Mouse (Mus musculus) testis, adult 2 months (tissue): ENCODE data around the gene Angel2. TPM values are rescaled to one million over a fixed set of nuclear protein-coding genes. Genes with fewer than 3 reads are reported as not detected.

Source experiments
- H3K27ac ChIP-seq: fragments of 200-500 bp; 2 replicates; pipeline ENCODE4 v1.5.1; 2012; ENCODE audit warnings: low read depth, low read length; ENCODE audit not compliant: control insufficient read depth, insufficient read depth
- H3K27me3 ChIP-seq: fragments of 200-500 bp; 2 replicates; pipeline ENCODE4 v1.6.1; 2012; ENCODE audit warnings: mild to moderate bottlenecking, low read length, moderate library complexity; ENCODE audit not compliant: control insufficient read depth, insufficient read depth
- H3K36me3 ChIP-seq: fragments of 200-500 bp; 2 replicates; pipeline ENCODE4 v1.6.1; 2012; ENCODE audit warnings: mild to moderate bottlenecking, low read length; ENCODE audit not compliant: control insufficient read depth, insufficient read depth
- H3K4me1 ChIP-seq: fragments of 200-500 bp; 2 replicates; pipeline ENCODE4 v1.6.1; 2012; ENCODE audit warnings: low read length; ENCODE audit not compliant: control insufficient read depth, insufficient read depth
- H3K4me3 ChIP-seq: fragments of 200-500 bp; 2 replicates; pipeline ENCODE4 v1.5.1; 2012; ENCODE audit warnings: low read depth, mild to moderate bottlenecking, low read length, moderate library complexity, mixed read lengths; ENCODE audit not compliant: control insufficient read depth
- CTCF ChIP-seq: fragments of 200-500 bp; IDR thresholded peaks from 2 replicates; pipeline ENCODE4 v1.5.1; 2012; ENCODE audit warnings: low read depth, mild to moderate bottlenecking, inconsistent platforms, low read length, moderate library complexity; ENCODE audit not compliant: control insufficient read depth, insufficient read depth, insufficient replicate concordance
- POLR2A ChIP-seq: fragments of 200-500 bp; IDR thresholded peaks from 2 replicates; pipeline ENCODE4 v1.6.1; 2012; ENCODE audit warnings: low read depth, mild to moderate bottlenecking, inconsistent platforms, low read length, moderate library complexity; ENCODE audit not compliant: control insufficient read depth
- polyA plus RNA-seq: library from polyadenylated mRNA; depleted of rRNA; stranded (reverse); fragments of >200 nt; gene quantifications from 2 replicates; pipeline ENCODE4 v1.2.3, GENCODE M21; 2012

Angel2 gene
- polyA plus RNA-seq, 1 experiment, result 18.6 TPM

DNA sequence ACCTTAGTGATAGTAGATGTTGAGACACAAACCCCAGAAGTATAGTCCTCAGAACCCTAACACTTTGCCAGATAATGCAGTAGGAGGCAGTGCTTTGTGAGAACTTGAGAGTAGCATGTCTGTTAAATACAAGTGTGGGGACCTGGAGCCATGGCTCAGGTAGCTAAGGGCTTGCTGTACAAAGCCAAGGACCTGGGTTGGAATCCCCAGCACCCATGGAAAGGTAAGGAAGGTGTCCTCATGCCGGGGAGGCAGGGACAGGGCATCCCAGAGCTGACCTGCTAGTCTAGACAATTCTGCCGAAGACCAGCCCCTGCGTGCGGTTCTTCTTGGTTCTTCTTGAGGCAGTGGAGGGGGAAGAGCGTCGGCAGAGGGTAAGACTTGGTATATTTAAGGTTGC lies 5.3 kb downstream of the Angel2 start:
- Histone ChIP-seq H3K4me1 (peaks cover 5% of the 10 kb centered on the region; the same call in 1 of the 2 replicates), H3K4me3 (no peak overlapping the region), H3K36me3 (no peaks in the 10 kb centered on the region), H3K27me3 (no peaks in the 10 kb centered on the region), H3K27ac (no peak overlapping the region)
- no peak for TF ChIP-seq POLR2A
- no peak for TF ChIP-seq CTCF

GRCm38 (mm10) chr1:190939803-190940202 lies 14.9 kb downstream of the Angel2 start:
- TF ChIP-seq CTCF (no peak), POLR2A (no peak)
- H3K36me3 ChIP-seq, result peaks cover 9% of the 10 kb centered on the region
- no peaks in the 10 kb centered on the region for H3K4me1 ChIP-seq
- H3K27me3 ChIP-seq, result no peaks in the 10 kb centered on the region
- H3K27ac ChIP-seq, result no peak overlapping the region
- H3K4me3 ChIP-seq, result no peak overlapping the region

DNA sequence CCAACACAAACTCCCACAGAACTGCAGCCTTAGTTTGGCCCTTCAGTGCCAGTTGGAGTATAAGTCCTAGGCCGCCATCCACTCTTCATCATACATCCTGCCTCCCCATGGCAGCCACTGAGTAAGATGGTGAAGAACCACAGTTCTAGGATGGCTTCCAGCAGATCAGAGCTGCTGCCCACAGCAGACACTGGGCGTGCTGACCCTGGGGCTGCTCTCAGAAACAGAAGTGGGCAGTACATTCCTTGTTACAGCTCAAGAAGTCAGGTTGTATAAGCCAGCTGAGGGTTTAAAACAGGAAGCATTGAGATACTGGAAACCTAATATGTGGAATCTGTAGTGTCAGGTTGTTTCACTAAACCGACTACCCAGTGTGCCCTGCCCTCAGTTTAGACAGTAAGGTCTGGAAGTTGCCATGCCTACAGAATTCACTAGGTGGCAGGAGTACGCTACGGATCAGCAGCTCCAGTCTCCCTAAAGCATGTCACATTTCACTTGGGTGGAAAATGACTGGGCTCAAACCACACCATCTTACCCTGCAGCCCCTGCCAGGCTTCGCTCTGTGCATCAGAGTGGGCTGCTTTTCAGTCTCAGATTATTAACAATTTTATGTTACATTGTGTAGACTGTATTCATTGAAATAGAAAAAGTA lies 19.3 kb downstream of the Angel2 start:
- H3K4me3 ChIP-seq, result no peak overlapping the region
- H3K36me3 ChIP-seq, result peaks cover 10% of the 10 kb centered on the region
- H3K4me1 ChIP-seq, result no peaks in the 10 kb centered on the region
- H3K27ac ChIP-seq, result no peak overlapping the region
- TF ChIP-seq POLR2A (no peak), CTCF (peak; percentile 48; the same call in 1 of the 2 replicates)
- no peaks in the 10 kb centered on the region for H3K27me3 ChIP-seq

DNA sequence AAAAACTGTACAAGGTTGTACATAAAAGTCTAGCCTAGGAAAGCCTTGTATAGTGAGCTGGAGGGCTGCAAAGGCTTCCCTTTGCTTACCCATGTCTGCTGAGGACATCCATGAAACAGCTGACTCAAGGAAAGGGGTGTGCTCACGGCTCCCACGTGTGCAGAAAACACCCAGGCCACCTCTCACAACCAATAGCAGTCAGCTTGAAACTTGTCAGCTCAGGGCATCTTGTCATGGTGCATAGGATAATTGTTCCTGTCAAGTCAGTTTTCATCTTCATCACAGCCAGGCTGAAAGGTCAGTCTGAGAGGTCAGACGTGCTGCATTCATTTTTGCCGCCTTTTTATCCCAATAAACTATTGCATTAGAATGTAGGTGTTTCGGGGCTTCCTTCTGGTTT lies 23.1 kb downstream of the Angel2 start:
- no peaks in the 10 kb centered on the region for H3K4me1 ChIP-seq
- no peak for TF ChIP-seq POLR2A
- no peak for TF ChIP-seq CTCF
- no peak overlapping the region for H3K27ac ChIP-seq
- H3K27me3 ChIP-seq, result no peaks in the 10 kb centered on the region
- H3K4me3 ChIP-seq, result no peak overlapping the region
- peaks cover 8% of the 10 kb centered on the region for H3K36me3 ChIP-seq

DNA sequence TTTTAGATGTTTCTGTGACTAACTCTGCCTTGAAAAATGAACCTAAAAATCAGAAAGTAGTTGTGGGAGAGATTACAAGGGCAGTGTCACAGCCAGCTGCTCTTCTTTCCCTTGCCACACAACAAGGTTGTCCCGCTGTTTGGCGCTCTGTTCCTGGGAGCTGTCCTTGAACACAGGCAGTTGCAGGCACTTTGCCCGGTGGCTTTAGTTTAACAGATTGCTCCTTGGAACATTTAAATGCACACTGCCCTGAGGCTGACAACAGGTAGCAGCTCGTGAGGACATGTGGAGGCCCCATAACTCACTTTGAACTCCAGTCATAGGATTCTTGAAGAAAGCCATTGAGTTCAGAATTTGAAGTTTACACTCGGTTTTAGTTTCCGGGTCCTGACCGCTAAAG lies 23.5 kb downstream of the Angel2 start:
- Histone ChIP-seq H3K4me3 (no peak overlapping the region), H3K27me3 (no peaks in the 10 kb centered on the region), H3K4me1 (no peaks in the 10 kb centered on the region), H3K36me3 (peaks cover 8% of the 10 kb centered on the region), H3K27ac (no peak overlapping the region)
- TF ChIP-seq CTCF, result no peak
- TF ChIP-seq POLR2A, result no peak

GRCm38 (mm10) chr1:190948846-190949245 lies 23.9 kb downstream of the Angel2 start:
- Histone ChIP-seq H3K4me3 (no peak overlapping the region), H3K36me3 (peaks cover 6% of the 10 kb centered on the region), H3K27ac (no peak overlapping the region), H3K27me3 (no peaks in the 10 kb centered on the region), H3K4me1 (no peaks in the 10 kb centered on the region)
- TF ChIP-seq POLR2A (no peak), CTCF (no peak)

- Histone ChIP-seq H3K4me1 (no peaks in the 10 kb centered on the region), H3K36me3 (0 out of 2 replicates have a peak, but pooled peaks cover under 1% of the 10 kb centered on the region), H3K27me3 (no peaks in the 10 kb centered on the region), H3K4me3 (no peak overlapping the region), H3K27ac (no peak overlapping the region)
- TF ChIP-seq CTCF (no peak), POLR2A (no peak)
These were observed 26.1 kb downstream of the Angel2 start for GRCm38 (mm10) chr1:190951014-190951413.

DNA sequence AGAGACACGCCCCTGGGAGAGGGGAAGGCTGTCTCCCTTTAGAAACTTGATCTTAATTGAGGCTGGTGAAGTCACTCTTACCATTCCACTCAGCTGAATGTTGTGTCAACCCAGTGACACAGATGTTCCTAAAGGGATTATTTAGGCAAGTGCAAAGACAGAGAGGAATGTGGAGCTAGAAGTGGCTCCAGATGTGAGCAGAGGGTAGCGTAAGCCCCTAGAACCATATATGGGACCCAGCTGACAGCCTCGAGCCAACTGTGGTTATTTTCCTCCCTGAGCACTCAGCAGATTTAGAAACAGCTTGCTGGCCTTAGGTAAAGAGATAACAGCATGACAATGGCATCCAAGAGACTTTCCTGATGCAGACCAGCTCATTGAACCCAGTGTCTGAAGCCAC lies 28.1 kb downstream of the Angel2 start:
- TF ChIP-seq POLR2A, result no peak
- TF ChIP-seq CTCF, result no peak
- no peak overlapping the region for H3K27ac ChIP-seq
- H3K4me3 ChIP-seq, result no peak overlapping the region
- H3K27me3 ChIP-seq, result no peaks in the 10 kb centered on the region
- no peaks in the 10 kb centered on the region for H3K4me1 ChIP-seq
- no peaks in the 10 kb centered on the region for H3K36me3 ChIP-seq
